Mouse (Mus musculus) thymus, postnatal 4 days (tissue): Measurements from ENCODE around the gene Itih3.

Experiments
- DNase-seq: peaks from one replicate; pipeline ENCODE4 v3.0.0; 2021

Itih3 gene

DNA sequence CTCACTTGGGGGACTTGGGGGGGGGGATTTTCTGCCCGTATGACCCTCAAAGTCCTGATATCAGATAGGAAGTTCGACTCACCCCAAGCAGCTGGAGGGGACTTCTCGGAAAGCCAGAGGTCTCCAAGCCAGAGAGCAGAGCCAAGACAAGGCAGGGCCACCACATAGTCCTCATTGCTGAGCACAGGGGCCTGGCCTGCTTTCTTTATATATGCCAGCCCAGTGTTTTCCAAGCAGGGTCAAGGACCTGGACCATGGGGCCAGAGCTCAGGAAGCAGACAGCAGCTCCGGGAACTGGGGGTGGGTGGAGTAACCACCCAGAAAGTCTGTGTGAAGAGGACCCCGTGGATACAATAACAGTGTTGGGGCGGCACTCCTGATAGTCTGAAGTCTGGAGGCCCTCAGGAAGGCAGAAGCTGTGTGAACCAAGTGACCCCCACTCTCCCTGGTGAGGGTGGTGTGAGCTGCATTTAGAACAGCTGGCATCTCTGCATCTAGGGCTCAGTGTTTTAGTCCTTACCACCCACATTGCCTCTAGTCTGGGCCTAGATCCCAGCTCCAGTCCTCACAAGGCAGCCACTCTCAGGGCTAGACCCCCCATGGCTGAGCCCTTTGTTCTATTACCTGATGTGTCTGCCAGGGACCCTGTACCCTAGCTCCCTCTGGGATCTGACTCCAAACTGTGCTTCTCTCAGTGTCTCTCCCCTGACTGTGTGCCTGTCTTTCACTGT is at the start of gene Itih3:
Itih3 (minus strand) TSS at position 386 of the 731 bp plus-strand sequence.
- no peak for DNase-seq

DNA sequence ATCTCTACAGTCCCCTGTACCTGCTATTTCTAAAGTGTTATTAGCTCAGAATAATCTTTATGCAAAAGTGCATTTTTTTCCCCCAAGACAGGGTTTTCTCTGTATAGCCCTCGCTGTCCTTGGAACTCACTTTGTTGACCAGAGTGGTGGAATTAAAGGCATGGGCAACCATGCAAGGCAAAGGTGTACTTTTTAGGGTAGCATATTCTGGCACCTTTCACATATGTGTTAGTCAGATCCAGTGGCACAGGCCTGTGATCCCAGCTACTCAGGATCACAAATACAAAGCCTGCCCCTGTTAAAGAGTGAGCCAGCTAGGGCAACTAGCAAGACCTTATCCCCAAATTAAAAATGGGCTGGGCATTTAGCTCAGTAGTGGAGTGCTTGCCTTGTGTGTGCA is 36.8 kb upstream of the Itih3 start:
- no peak for DNase-seq

DNA sequence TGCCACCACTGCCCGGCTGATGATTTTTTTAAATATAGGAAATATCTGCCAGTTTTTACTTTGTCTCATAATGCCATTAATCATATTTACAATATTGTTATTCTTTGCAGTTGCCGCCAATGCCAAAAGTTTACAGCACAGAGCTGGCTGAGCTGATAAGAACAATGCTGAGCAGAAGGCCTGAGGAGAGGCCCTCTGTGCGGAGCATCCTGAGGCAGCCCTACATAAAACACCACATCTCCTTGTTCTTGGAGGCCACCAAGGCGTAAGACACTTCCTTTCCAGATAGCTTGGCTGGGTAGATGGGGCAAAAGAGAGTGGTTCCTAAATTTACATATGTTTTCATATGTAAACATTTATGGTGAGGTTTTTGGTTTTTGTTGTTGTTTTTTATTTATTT is 35.5 kb upstream of the Itih3 start:
- no peak for DNase-seq

DNA sequence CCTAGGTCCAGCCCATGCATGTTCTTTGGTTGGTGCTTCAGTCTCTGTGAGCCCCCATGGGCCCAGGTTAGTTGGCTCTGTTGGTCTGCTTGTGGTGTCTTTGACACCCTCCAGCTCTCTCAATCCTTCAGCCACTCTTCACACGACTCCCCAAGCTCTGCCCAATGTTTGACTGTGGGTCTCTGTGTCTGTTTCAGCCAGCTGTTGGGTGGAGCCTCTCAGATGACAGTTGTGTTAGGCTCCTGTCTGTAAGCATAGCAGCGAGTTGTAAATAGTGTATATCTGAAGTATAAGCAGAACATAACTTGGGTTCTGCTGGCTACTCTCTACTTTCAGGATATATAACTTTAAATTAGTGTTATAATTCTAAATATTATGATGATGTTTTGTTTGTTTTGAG is 35.0 kb upstream of the Itih3 start:
- no peak for DNase-seq

DNA sequence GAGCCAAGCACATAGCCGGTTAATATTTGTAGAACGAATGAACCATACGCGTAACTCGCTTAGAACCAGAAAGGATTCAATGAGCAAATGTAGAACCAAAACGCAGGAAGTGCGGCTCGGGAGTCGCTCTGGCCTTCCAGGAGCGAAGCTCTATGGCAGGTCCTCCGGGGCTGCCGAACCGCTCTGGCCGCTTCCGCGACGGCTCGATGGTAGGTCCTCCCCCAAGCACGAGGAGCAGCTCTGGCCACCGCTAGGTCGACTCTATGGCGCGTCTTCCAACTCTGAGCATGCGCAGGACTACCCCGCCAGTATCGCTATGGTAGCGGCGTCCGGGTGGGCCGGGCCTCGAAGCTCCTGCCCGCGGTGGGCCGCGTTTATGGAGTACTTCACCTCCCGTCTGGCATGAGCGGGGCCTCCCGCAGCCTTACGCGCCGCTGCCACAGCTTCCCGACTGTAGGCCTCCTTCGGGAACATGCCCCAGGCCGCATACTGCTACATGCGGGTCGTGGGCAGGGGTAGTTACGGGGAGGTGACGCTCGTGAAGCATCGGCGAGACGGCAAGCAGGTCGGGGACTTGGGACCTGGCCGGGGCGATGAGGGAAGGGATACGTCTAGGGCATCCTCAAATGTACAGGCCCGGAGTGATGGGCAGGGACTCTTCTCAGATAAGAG is 27.7 kb upstream of the Itih3 start, which contains the start of gene Nek4:
Nek4 (plus strand) TSS at position 224 of the 672 bp plus-strand sequence.
- peak; percentile 95 for DNase-seq

DNA sequence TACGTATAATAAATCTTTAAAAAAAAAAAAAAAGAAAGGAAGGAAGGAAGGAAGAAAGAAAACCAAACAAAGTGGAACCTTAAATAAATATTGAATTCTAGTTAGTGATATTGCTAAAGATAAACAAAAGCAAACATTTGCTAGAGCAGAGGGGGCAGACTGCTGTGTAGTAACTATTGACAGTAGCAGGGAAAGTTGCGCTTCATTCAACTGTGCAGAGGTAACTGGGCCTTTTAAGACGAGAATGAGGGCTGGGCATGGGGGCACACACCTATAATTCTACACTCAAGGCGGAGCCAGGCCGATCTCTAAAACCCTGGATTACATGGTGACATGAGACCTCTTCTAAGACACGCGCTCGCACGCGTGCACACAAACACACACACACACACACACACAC is 26.4 kb upstream of the Itih3 start:
- DNase-seq, result no peak

DNA sequence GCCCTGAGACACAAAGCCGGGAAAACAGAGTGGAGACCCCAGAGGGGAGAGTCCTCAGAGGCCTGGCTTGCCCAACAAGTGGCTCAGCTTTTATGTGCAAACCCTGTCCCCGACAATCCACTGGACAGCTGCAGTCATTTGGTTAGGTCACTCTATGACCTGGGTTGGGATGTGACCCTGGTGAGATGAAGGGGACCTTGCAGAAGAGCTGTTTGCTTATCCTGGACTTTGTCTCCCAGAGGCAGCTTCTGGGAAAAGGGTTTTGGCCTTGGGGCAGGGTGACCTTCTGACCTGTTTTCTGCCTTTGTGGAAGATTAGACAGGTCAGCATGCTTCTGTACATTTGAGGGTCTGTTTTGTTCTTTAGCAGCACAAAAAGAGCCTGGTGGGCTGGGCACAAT is 21.2 kb upstream of the Itih3 start:
- DNase-seq, result no peak

DNA sequence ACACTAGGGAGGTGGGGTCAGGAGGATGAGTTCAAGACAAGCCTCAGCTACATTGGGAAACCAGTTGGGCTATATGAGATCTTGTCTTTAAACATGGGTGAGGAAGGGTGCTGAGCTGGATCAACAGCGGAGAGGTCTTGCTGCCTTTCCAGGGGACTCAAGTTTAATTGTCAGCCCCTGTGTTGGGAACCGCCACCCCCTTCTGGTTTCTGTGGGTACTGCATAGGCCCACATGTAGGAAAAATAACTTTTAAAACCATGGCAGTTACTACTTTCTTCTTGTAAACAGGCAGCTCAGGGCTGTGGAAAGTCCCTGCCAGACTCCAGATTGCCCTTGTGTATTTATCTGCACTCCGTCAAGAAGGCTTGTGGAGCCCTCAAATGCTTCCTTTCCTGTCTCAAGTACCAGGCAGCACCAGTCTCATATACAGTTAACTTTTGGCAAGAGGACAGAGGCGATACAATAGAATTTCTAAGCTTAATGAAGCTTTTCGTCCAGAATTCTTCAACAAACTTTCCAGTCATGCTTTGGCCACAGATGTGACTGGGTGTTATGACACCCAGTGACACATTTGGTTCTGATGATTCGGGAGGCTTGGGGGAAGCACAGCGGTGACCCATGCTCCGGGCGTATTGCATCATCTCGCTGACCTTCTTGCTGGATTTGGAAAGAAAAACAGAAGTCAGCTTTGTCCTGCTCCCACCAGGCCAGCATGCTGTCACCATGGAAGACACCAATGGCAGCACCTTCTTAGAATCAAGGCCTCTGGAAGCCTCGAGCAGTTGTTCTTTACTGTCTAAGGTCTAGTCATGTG is 20.5 kb upstream of the Itih3 start:
- peak; percentile 80 for DNase-seq

DNA sequence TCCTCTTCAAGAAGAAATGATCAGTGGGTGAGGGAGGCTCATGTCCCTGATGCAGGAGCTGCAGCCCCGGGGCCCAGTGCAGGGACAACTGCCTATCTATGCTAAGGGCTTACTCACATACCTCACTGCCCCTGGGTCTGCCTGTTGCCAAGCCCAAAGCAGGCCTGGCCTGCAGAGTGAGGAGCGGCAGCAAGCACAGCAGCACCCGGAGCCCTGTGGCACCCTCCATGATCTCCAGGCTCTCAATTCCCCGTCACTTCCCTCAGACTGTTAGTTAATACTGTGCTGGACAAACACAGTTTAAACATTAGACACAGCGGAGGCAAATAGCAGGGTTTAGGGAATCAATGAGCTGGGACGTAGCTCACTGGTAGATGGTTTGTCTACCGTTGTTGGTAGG is 19.5 kb upstream of the Itih3 start, which contains the start of gene Itih1:
Itih1 (minus strand) TSS at position 252 of the 400 bp plus-strand sequence.
- DNase-seq, result no peak

DNA sequence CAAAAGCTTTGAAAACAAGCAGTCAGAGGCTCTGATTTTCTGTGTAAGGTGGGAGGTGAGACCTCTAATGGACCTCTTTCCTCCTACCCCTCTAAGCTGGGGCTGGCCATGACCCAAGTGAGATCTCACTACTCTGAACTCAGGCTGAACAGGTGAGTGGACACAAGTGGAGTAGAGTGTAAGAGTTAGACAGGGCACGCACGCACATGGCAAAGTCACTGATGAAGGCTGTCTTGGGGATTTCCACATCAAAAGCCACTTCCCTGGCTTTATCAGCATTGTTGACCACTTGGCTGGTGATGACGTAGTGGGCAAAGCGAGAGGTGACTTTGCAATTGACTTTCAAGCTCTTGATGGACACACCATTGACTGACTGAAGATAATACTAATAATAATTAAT is 18.7 kb upstream of the Itih3 start:
- DNase-seq, result no peak

DNA sequence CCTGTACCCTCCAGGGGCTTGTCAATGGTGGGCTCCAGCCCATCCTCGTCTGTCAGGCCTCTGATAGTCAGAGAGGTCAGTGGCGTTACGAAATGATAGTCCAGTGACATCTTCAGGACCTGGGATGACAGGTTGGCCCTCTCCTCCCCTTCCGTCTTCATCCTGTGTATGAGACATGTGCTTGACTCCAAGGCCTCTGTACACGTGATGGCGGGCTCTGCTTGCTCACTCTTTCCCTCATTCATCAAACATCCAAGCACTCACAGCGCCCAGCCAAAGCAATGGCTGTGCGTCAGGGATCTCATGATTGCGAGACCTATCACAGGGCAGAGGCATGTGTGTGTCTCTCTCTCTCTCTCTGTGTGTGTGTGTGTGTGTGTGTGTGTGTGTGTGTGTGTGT is 9.8 kb upstream of the Itih3 start:
- no peak for DNase-seq

DNA sequence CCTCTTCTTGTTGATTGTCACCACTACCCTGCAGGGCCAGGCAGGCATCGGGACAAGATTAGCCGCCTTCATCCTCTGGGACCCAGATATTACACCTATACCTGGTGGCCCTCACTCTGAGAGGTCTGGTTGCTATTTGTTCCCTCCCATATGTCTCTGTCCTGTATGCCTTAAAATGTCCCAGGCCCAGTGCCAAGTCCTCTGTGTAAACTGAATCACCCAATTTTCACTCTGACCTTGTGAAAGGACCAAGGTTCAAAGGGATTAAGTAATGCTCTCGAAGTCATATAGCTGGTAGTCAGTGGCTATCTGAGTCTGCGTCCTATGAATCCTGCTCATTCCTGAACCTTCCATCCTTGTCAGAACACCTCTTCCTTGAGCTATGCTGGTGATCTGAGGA is 6.8 kb upstream of the Itih3 start:
- DNase-seq, result no peak

DNA sequence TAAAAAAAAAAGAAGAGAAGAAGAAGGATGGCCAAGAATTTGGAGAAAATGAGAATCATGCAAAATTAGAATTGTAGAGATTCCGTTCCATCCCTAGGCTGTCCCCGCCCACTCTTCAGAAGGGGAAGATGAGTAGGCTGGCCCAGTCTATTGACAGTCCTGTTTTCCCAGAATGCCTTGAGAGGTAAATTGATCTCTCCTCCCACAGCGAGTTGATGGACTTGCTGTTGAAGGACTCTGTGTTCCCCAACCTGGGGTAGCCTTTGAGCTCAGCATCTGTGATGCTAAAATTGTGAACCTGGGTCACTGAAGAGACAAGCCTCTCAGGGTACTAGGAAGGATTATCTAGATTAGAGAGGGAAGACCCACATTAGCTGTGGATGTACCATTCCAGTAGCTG is 1.9 kb upstream of the Itih3 start:
- DNase-seq, result no peak

DNA sequence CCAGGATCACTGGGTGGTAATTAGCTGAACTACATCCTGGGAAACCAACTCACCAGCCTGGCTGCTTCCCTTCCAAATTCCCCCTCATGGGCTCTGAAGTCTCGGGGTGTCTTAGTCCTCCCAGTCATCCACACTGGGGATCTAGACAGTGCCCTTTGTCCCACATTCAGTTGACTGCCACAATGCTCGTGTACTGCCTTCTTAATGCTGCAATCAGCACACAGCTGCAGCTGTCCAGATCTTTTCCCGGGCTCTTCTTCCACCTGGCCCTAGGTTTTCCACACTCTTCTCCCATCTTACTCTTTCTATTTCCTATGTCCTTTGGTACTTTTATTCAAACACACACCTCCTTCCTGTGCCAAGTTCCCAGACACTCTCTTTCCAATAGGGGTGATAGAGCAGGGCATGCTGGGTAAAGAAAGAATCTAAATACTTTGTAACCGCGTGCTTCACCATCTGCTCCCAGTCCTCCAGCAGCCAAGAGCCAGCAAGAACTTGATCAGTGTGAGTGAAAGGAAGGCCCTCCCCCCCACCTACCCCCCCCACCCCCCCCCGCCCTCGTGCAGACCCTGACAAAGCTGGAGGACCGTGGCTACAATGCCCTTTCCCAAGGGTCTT is 1.4 kb downstream of the Itih3 start:
- no peak for DNase-seq

DNA sequence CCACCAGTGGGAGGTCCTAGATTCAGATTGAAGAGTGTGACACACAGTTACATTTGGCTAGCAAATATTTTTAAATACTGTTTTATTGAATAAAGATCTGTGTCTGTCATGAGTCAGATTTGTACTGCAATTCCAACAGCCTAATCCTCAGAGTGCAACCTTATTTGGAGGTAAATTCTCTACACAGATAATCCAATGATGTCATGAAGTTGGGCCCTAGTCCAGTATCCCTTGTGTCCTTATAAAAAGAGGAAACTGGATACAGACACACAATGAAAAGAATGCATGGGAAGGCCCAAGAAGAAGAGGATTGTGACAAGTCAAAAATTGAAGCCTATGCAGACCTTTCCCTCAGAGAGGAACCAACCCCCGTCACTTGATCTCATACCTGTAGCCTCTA is 7.0 kb downstream of the Itih3 start:
- DNase-seq, result no peak

DNA sequence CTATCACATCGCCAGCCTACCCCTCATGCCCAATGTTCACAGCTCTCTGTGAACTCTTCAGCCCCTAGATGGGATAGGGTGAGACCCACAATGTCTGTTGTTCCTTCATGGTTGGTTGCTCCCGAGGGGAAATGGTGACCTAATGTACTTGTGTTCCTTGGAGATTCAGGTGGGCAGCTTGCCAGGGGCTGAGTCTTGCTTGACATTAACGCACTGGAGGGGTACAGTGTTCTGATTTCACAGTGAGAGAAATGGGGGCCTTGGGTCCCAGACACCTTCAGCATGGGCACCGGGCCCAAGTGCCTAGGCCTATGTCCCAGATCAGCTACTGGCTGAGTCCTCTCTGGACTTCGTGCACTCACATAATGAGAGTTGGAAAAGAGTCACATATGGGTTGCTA is 10.2 kb downstream of the Itih3 start:
- DNase-seq, result no peak

DNA sequence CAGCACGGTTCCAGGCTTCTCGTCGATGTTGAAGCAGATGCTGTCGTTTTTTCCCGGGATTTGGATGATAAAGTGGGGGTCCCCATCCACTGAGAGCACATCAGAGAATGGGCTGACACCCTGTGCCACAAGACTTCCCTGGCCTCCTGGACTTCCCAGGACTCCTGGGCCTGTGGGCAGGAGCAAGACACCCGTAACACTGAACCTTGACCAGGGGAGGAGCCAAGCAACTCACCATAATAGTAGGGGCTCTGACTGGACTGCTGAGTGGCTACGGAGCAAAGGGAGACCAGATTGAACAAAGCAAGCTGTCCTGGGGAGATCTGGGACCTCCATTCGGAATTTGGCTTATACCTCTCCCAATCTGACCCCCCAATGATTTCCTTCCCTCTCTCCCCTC is 10.9 kb downstream of the Itih3 start:
- DNase-seq, result no peak

DNA sequence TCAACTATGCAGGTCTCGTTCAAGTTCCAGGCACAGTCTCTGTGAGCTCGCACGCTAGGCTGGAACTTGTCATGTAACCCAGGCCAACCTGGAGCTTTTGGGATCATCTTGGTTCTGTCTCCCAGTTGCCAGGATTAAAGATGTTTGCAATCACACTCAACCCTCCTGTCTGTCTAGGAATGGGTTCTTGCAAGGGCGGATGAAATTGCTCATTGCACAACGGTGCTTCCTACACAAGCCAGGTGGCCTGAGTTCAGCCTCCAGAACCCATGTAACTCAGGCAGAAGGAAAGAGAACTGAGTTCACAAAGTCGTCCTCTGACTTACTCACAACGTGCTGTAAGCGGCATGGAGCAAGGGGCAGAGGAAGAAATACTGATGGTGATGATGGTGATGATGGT is 12.4 kb downstream of the Itih3 start:
- DNase-seq, result no peak

DNA sequence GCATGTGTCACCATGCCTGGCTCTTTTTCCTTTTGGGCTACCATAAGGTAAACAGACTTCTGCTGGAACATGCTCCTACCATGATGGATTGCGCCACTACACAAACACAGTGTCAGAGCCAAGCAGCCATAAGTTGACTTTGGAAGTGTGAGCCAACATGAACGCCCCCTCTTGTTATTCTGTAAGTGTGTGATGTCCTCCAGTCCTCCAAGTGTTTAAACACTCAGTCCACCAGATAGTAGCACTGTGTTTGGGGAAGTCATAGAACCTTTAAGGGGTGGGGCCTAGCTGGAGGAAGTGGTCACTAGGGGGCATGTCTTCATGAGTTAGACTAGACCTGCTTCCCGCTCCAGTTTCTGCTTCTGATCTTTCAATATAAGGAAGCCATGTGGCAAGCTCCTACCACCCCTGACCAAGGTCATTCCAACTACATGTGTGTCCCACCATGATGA is 15.7 kb downstream of the Itih3 start:
- no peak for DNase-seq

DNA sequence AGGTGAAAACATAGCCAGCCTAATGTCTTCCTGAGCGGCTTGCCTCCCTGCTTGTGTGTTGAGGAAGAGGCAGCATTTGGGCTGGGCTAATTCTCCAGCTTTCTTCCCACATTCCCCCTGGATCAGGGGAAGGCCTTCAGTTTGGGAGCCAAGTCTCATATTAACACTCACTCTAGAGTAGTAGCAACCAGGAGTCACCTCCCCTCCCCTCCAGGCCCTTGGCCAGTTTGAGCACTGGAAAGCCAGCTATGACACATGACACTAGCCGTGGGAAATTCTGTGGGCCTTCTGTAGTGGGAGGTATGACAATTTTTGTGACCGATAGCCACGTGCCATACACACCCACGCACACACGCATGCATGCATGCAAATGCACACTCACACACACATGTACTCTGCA is 17.6 kb downstream of the Itih3 start:
- DNase-seq, result no peak

DNA sequence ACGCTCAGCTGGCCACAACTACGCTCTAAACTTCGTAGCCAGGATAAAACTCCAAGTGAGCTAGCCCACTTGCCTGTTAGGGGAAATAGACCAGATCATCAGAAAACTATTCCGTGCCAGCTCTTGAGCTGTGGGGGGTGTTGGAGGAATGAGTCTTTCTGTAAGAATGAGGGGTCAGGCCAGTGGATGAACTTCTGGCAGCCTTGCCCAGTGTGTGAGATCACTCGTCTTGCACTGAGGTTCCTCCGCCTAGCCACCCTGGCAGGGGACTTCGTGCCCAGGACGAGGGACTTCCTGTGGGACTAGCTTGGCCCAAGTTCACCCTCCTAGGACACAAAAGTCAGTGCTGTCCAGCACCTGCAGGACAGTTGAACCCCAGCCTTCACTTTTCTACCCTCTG is 19.3 kb downstream of the Itih3 start:
- no peak for DNase-seq

DNA sequence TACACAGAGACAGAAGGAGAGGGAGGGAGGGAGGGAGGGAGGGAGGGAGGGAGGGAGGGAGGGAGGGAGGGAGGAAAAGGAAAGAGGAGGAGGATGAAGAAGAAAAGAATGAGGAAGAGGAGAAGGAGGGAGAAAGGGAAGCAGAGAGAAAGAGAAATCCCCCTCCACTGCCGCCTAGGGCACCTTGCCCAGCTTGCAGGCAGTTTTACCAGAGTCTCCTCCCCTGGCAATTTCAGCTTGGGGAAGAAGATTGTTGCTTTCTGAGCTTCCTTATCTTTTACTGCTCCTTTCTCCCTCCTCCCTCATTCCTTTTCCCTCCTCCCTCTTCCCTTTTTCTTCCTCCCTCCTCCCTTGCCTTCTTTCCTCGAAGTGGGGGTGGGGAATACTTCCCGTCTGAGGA is 20.5 kb downstream of the Itih3 start:
- no peak for DNase-seq

DNA sequence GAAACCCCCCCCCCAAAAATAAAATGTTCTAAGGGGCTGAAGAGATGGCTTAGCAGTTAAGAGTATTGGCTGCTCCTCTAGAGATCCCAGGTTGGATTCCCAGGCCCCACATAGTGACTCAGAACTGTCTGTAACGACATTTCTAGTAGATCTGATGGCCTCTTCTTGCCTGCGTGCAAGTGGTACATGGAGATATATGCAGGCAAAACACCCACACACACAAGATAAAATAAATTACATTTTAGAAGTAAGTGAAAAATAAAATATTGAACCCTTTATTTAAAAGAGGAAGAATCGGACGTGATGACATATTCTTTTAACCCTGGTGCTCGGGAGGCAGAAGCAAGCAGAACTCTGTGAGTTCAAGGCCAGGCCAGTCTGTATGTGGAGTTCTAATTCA is 20.9 kb downstream of the Itih3 start:
- no peak for DNase-seq
